Mouse (Mus musculus): ENCODE measurements around the gene Esr1. TPM values are rescaled to one million over a fixed set of nuclear protein-coding genes. Genes with fewer than 3 reads are reported as not detected.

The Esr1 gene
- polyA plus RNA-seq, 1 experiment from 2014 or later = 3.3 TPM

- H3K4me1 ChIP-seq (replicated peaks; ENCODE audit: insufficient read depth, low read length) = no peaks in the 10 kb centered on the region
- ATAC-seq (replicated peaks; ENCODE audit: low FRiP score, low read depth) (no peak), DNase-seq (ENCODE audit: low spot score) (peak; percentile 44)
- no peaks in the 10 kb centered on the region for H3K9me3 ChIP-seq (replicated peaks; ENCODE audit: low read length)
- no peaks in the 10 kb centered on the region for H3K36me3 ChIP-seq (ENCODE audit: insufficient read depth, low read length)
- WGBS = 68% methylated on average over 7 of the region's 7 CpGs
- H3K27me3 ChIP-seq (ENCODE audit: insufficient read depth, low read length) = no peaks in the 10 kb centered on the region
- H3K27ac ChIP-seq = no peak overlapping the region
- no peak for TF ChIP-seq CTCF (IDR thresholded peaks at IDR 0.05; ENCODE audit: low read depth)
- no peak overlapping the region for H3K9ac ChIP-seq (ENCODE audit: low read depth, low read length)
- no peak overlapping the region for H3K4me2 ChIP-seq (ENCODE audit: low read length)
- H3K4me3 ChIP-seq (replicated peaks; ENCODE audit: low read depth, low read length) = no peak overlapping the region
Observed at GRCm38 (mm10) chr10:4971156-4971555, 359.8 kb downstream of the Esr1 start.

GRCm38 (mm10) chr10:4971586-4971985 lies 360.2 kb downstream of the Esr1 start:
- no peak for ATAC-seq (replicated peaks; ENCODE audit: low FRiP score, low read depth)
- no peaks in the 10 kb centered on the region for H3K27me3 ChIP-seq (ENCODE audit: insufficient read depth, low read length)
- H3K9me3 ChIP-seq (replicated peaks; ENCODE audit: low read length) = no peaks in the 10 kb centered on the region
- DNase-seq (ENCODE audit: low spot score) = peak; percentile 5
- H3K9ac ChIP-seq (ENCODE audit: low read depth, low read length) = no peak overlapping the region
- TF ChIP-seq CTCF (IDR thresholded peaks at IDR 0.05; ENCODE audit: low read depth) = no peak
- no peak overlapping the region for H3K4me2 ChIP-seq (ENCODE audit: low read length)
- H3K4me1 ChIP-seq (replicated peaks; ENCODE audit: insufficient read depth, low read length) = no peaks in the 10 kb centered on the region
- H3K27ac ChIP-seq = no peak overlapping the region
- no peaks in the 10 kb centered on the region for H3K36me3 ChIP-seq (ENCODE audit: insufficient read depth, low read length)
- H3K4me3 ChIP-seq (replicated peaks; ENCODE audit: low read depth, low read length) = no peak overlapping the region

- ATAC-seq (replicated peaks; ENCODE audit: low FRiP score, low read depth) = no peak
- Histone ChIP-seq H3K9me3 (replicated peaks; ENCODE audit: low read length) (no peaks in the 10 kb centered on the region), H3K36me3 (ENCODE audit: insufficient read depth, low read length) (no peaks in the 10 kb centered on the region), H3K9ac (ENCODE audit: low read depth, low read length) (no peak overlapping the region), H3K4me3 (replicated peaks; ENCODE audit: low read depth, low read length) (no peak overlapping the region), H3K4me1 (replicated peaks; ENCODE audit: insufficient read depth, low read length) (no peaks in the 10 kb centered on the region), H3K4me2 (ENCODE audit: low read length) (no peak overlapping the region), H3K27ac (no peak overlapping the region), H3K27me3 (ENCODE audit: insufficient read depth, low read length) (no peaks in the 10 kb centered on the region)
- no peak for TF ChIP-seq CTCF (IDR thresholded peaks at IDR 0.05; ENCODE audit: low read depth)
- DNase-seq (ENCODE audit: low spot score) = peak; percentile 41
- 35% methylated on average over 2 of the region's 2 CpGs for WGBS
Observed at GRCm38 (mm10) chr10:4972026-4972425, 360.6 kb downstream of the Esr1 start.

GRCm38 (mm10) chr10:4974246-4974645 lies 362.9 kb downstream of the Esr1 start:
- Histone ChIP-seq H3K9ac (ENCODE audit: low read depth, low read length) (no peak overlapping the region), H3K4me2 (ENCODE audit: low read length) (no peak overlapping the region), H3K9me3 (replicated peaks; ENCODE audit: low read length) (no peaks in the 10 kb centered on the region), H3K27ac (no peak overlapping the region), H3K36me3 (ENCODE audit: insufficient read depth, low read length) (no peaks in the 10 kb centered on the region), H3K4me3 (replicated peaks; ENCODE audit: low read depth, low read length) (no peak overlapping the region), H3K27me3 (ENCODE audit: insufficient read depth, low read length) (no peaks in the 10 kb centered on the region), H3K4me1 (replicated peaks; ENCODE audit: insufficient read depth, low read length) (no peaks in the 10 kb centered on the region)
- no peak for DNase-seq (ENCODE audit: low spot score)
- no peak for ATAC-seq (replicated peaks; ENCODE audit: low FRiP score, low read depth)
- WGBS = 84% methylated on average over 4 of the region's 4 CpGs
- no peak for TF ChIP-seq CTCF (IDR thresholded peaks at IDR 0.05; ENCODE audit: low read depth)

- ATAC-seq (replicated peaks; ENCODE audit: low FRiP score, low read depth) (no peak), DNase-seq (ENCODE audit: low spot score) (no peak)
- Histone ChIP-seq H3K36me3 (ENCODE audit: insufficient read depth, low read length) (no peaks in the 10 kb centered on the region), H3K9me3 (replicated peaks; ENCODE audit: low read length) (no peaks in the 10 kb centered on the region), H3K4me3 (replicated peaks; ENCODE audit: low read depth, low read length) (no peak overlapping the region), H3K27ac (no peak overlapping the region), H3K9ac (ENCODE audit: low read depth, low read length) (no peak overlapping the region), H3K27me3 (ENCODE audit: insufficient read depth, low read length) (no peaks in the 10 kb centered on the region), H3K4me2 (ENCODE audit: low read length) (no peak overlapping the region), H3K4me1 (replicated peaks; ENCODE audit: insufficient read depth, low read length) (no peaks in the 10 kb centered on the region)
- TF ChIP-seq CTCF (IDR thresholded peaks at IDR 0.05; ENCODE audit: low read depth) = no peak
- WGBS = 96% methylated on average over 2 of the region's 2 CpGs
Observed at GRCm38 (mm10) chr10:4976557-4976956, 365.2 kb downstream of the Esr1 start.

- WGBS = 91% methylated on average over 3 of the region's 3 CpGs
Observed at GRCm38 (mm10) chr10:4977374-4977773, 366.0 kb downstream of the Esr1 start.

GRCm38 (mm10) chr10:4983919-4984318 lies 372.5 kb downstream of the Esr1 start:
- TF ChIP-seq CTCF (IDR thresholded peaks at IDR 0.05; ENCODE audit: low read depth) = no peak
- DNase-seq (ENCODE audit: low spot score) = no peak
- WGBS = 67% methylated on average over 2 of the region's 2 CpGs

More at GRCm38 (mm10) chr10:4977374-4977773, 366.0 kb downstream of the Esr1 start:
- no peak for TF ChIP-seq CTCF (IDR thresholded peaks at IDR 0.05; ENCODE audit: low read depth)
- DNase-seq (ENCODE audit: low spot score) (no peak), ATAC-seq (replicated peaks; ENCODE audit: low FRiP score, low read depth) (no peak)
- Histone ChIP-seq H3K4me2 (ENCODE audit: low read length) (no peak overlapping the region), H3K9me3 (replicated peaks; ENCODE audit: low read length) (no peaks in the 10 kb centered on the region), H3K27me3 (ENCODE audit: insufficient read depth, low read length) (no peaks in the 10 kb centered on the region), H3K27ac (no peak overlapping the region), H3K4me3 (replicated peaks; ENCODE audit: low read depth, low read length) (no peak overlapping the region), H3K4me1 (replicated peaks; ENCODE audit: insufficient read depth, low read length) (no peaks in the 10 kb centered on the region), H3K36me3 (ENCODE audit: insufficient read depth, low read length) (no peaks in the 10 kb centered on the region), H3K9ac (ENCODE audit: low read depth, low read length) (no peak overlapping the region)

More at GRCm38 (mm10) chr10:4983919-4984318, 372.5 kb downstream of the Esr1 start:
- Histone ChIP-seq H3K4me2 (ENCODE audit: low read length) (no peak overlapping the region), H3K4me1 (replicated peaks; ENCODE audit: insufficient read depth, low read length) (no peaks in the 10 kb centered on the region), H3K27ac (no peak overlapping the region), H3K4me3 (replicated peaks; ENCODE audit: low read depth, low read length) (no peak overlapping the region), H3K36me3 (ENCODE audit: insufficient read depth, low read length) (no peaks in the 10 kb centered on the region), H3K9me3 (replicated peaks; ENCODE audit: low read length) (no peaks in the 10 kb centered on the region), H3K9ac (ENCODE audit: low read depth, low read length) (no peak overlapping the region), H3K27me3 (ENCODE audit: insufficient read depth, low read length) (no peaks in the 10 kb centered on the region)
- no peak for ATAC-seq (replicated peaks; ENCODE audit: low FRiP score, low read depth)

All from kidney, postnatal 0 days (tissue).